Mouse (Mus musculus) neutrophil, adult 59 days (primary cell): ENCODE data around the gene Kremen1. TPM values are rescaled to one million over a fixed set of nuclear protein-coding genes. Genes with fewer than 3 reads are reported as not detected.

ENCODE experiments used
- total RNA-seq, 2 experiments: library from RNA; stranded (reverse); gene quantifications; 1 replicate in 1 of 2; 2 replicates in 1 of 2; pipeline ENCODE4 v1.2.4; 2023

Gene Kremen1
- total RNA-seq: 1 to 10 TPM; 6.5 to 6.7 TPM

GRCm38 (mm10) chr11:5261508-5262392 lies at the start of gene Kremen1:
Gene Kremen1, minus strand, starts transcription at chr11:5261558.

GRCm38 (mm10) chr11:5151680-5152337 lies 109.5 kb downstream of the Kremen1 start, which contains the start of gene Emid1:
Gene Emid1, minus strand, starts transcription at chr11:5152257.

Other genes starting within 250 kb of the Kremen1 start
- under 1 TPM in 1 of 2 experiments, not detected in 1; 0.51 TPM for gene Rasl10a, start 203.4 kb downstream of the Kremen1 start, total RNA-seq
- 1 to 10 TPM; 3.4 to 6.3 TPM for gene Gas2l1, start 196.2 kb downstream of the Kremen1 start, total RNA-seq
- 1 to 10 TPM; 7.7 to 8.6 TPM for gene Rhbdd3, start 162.6 kb downstream of the Kremen1 start, total RNA-seq
- gene Ewsr1, start 162.3 kb downstream of the Kremen1 start, total RNA-seq: 100 to 1,000 TPM; 283 to 330 TPM
- 1 to 10 TPM; 1.3 to 3.4 TPM for gene Emid1, start 109.3 kb downstream of the Kremen1 start, total RNA-seq
- 1 to 10 TPM; 2.1 to 2.3 TPM for gene Znrf3, start 183.3 kb upstream of the Kremen1 start, total RNA-seq